Mouse (Mus musculus) v-Abl transformed pro-B cells (cell line): Measurements from ENCODE around the gene Gm9821.

Experiments
- in situ Hi-C, 2 experiments: fragments of 400-800 bp; cut with MboI; formaldehyde crosslinking; loops; one replicate each; pipeline ENCODE4 v1.15.1; 2025; ENCODE audit not compliant: unreplicated experiment in 2 of 2

Gm9821 gene

GRCm38 (mm10) chr2:91961901-91962761 is 16.6 kb downstream of the Gm9821 start:
- in situ Hi-C loops: loop anchor here in 1 of 2 experiments (25.0 kb wide), 2 partner anchors 1225 to 1475 kb away; partner anchors contain the start of gene Trp53i11

- in situ Hi-C loops: loop anchor here in 1 of 2 experiments (25.0 kb wide), 2 partner anchors 1224 to 1474 kb away; partner anchors contain the start of gene Trp53i11
Observed at GRCm38 (mm10) chr2:91962864-91963401, 17.4 kb downstream of the Gm9821 start.

GRCm38 (mm10) chr2:91963443-91963932 is 18.0 kb downstream of the Gm9821 start:
- in situ Hi-C loops: loop anchor here in 1 of 2 experiments (25.0 kb wide), 2 partner anchors 1224 to 1474 kb away; partner anchors contain the start of gene Trp53i11

GRCm38 (mm10) chr2:91964610-91965204 is 19.2 kb downstream of the Gm9821 start:
- in situ Hi-C loops: loop anchor here in 1 of 2 experiments (25.0 kb wide), 2 partner anchors 1223 to 1473 kb away; partner anchors contain the start of gene Trp53i11

GRCm38 (mm10) chr2:91965417-91965816 is 19.9 kb downstream of the Gm9821 start:
- in situ Hi-C loops: loop anchor here in 1 of 2 experiments (25.0 kb wide), 2 partner anchors 1222 to 1472 kb away; partner anchors contain the start of gene Trp53i11

- in situ Hi-C loops: loop anchor here in 1 of 2 experiments (25.0 kb wide), 2 partner anchors 1221 to 1471 kb away; partner anchors contain the start of gene Trp53i11
Observed at GRCm38 (mm10) chr2:91966367-91966766, 20.9 kb downstream of the Gm9821 start.

GRCm38 (mm10) chr2:91967962-91968361 is 22.5 kb downstream of the Gm9821 start:
- in situ Hi-C loops: loop anchor here in 1 of 2 experiments (25.0 kb wide), 2 partner anchors 1219 to 1469 kb away; partner anchors contain the start of gene Trp53i11

GRCm38 (mm10) chr2:91971231-91972097 is 26.0 kb downstream of the Gm9821 start:
- in situ Hi-C loops: loop anchor here in 1 of 2 experiments (25.0 kb wide), 2 partner anchors 1216 to 1466 kb away; partner anchors contain the start of gene Trp53i11

- in situ Hi-C loops: loop anchor here in 1 of 2 experiments (25.0 kb wide), 2 partner anchors 1215 to 1465 kb away; partner anchors contain the start of gene Trp53i11
Observed at GRCm38 (mm10) chr2:91972121-91972566, 26.6 kb downstream of the Gm9821 start.

- in situ Hi-C loops: loop anchor here in 1 of 2 experiments (25.0 kb wide), 2 partner anchors 1214 to 1464 kb away; partner anchors contain the start of gene Trp53i11
Observed at GRCm38 (mm10) chr2:91973416-91974135, 28.1 kb downstream of the Gm9821 start.

GRCm38 (mm10) chr2:91975581-91976541 is 30.4 kb downstream of the Gm9821 start, which contains the start of gene Dgkz:
TSS of gene Dgkz (minus strand) at chr2:91975864.
- in situ Hi-C loops: no loop called here

GRCm38 (mm10) chr2:91977960-91978359 is 32.5 kb downstream of the Gm9821 start:
- in situ Hi-C loops: no loop called here

GRCm38 (mm10) chr2:91978547-91978946 is 33.0 kb downstream of the Gm9821 start:
- in situ Hi-C loops: no loop called here

GRCm38 (mm10) chr2:91980245-91980644 is 34.7 kb downstream of the Gm9821 start:
- in situ Hi-C loops: no loop called here

GRCm38 (mm10) chr2:91980830-91981229 is 35.3 kb downstream of the Gm9821 start:
- in situ Hi-C loops: no loop called here

GRCm38 (mm10) chr2:91984439-91984838 is 38.9 kb downstream of the Gm9821 start:
- in situ Hi-C loops: no loop called here

GRCm38 (mm10) chr2:91984906-91985525 is 39.5 kb downstream of the Gm9821 start:
- in situ Hi-C loops: loop anchor here (5.0 kb wide), 6 partner anchors 38 to 502 kb away; partner anchors contain the start of gene Gm9821 (in 1 of the 2)
